In the genomic region with DNA sequence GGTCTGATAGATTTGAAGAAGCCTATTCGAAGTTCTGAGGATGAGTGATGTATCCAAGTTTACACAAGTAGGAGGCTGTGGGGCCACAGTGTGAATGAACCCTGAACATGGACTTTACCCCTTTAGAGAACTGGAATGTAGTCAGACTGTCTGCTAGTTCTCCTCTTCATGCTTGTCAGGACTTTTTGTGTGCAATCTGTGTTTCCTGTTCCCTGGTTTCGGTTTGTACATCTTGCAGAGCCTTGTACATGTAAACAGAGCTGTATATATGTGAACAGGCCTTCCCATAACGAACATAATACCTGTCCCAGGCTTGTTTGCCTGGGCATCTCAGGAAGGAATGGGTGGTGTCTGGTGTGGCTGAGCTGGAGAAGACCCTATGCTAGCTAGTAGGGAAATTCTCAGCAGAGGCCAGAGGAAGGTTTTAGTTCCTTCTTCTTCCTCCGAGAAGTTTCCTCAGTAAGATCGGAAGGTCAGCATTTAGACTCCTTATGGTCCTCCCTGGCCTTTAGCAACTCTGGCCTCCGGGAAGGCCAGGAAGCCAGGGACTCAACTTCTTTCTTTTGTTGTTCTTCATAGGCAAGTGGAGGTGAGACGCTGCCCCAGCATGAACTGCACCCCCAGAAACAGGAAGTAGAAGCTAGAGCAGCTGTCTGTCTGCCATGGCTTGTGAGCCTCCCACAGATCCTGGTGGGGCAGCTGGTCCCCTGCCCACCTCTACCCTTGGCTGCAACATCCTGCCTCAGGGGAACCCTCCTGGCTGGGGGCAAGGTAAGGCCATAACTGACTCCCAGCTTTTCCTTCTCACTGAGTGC, we compare ENCODE assay signal across 12 mouse cellular contexts. TPM values are rescaled to one million over a fixed set of nuclear protein-coding genes. Genes with fewer than 3 reads are reported as not detected.
A peak's percentile ranks its signal among the peaks of the same experiment; 100 is the strongest.
DNase-seq lines count a peak whose midpoint lies in the region; TF ChIP-seq lines count a peak whose summit lies in the region.
"Had no signal": no experiment of that assay in that cellular context is flagged by ENCODE, and none has a peak within 500 bp of the region (broad histone marks: within the 10 kb centered on the region; RNA-seq: fewer than 3 reads in every experiment).

No protein-coding gene starts in this region.

- no peak overlapping the region for H3K4me3 ChIP-seq in heart, embryonic 10.5 days
- peak overlapping the region in 2 of 3 experiments; percentile 7 to 8 for H3K4me3 ChIP-seq in CH12.LX (replicated peaks in 1 of 3; ENCODE audit: low read depth in 2 of 3, low read length in 2 of 3, poor library complexity in 1 of 3)
- no peak overlapping the region for H3K4me3 ChIP-seq in left cerebral cortex, adult 2 months
- H3K4me3 ChIP-seq: hindbrain, embryonic 13.5 days had no signal

- no peak for TF ChIP-seq CTCF in CH12.LX (conservative IDR thresholded peaks at IDR 0.05 in 1 of 2, IDR thresholded peaks at IDR 0.05 in 1 of 2; ENCODE audit: low read depth in 2 of 2, low read length in 2 of 2)
- no peak for TF ChIP-seq CTCF in left cerebral cortex, adult 2 months (IDR thresholded peaks at IDR 0.05)

- no peak for TF ChIP-seq RAD21 in CH12.LX (IDR thresholded peaks at IDR 0.05; ENCODE audit: low read depth, low read length)

- peak overlapping the region; percentile 82 for H3K4me2 ChIP-seq in CH12.LX (ENCODE audit: insufficient read depth, low read depth, poor library complexity, severe bottlenecking)
- H3K4me2 ChIP-seq: hindbrain, embryonic 13.5 days had no signal

- H3K27ac ChIP-seq in heart, embryonic 10.5 days, result 0 out of 2 replicates have a peak overlapping the region, but pooled peaks have one; percentile 36
- peak overlapping the region; percentile 65 for H3K27ac ChIP-seq in CH12.LX (ENCODE audit: insufficient read depth, low read depth)
- H3K27ac ChIP-seq in left cerebral cortex, adult 2 months, result no peak overlapping the region
- H3K27ac ChIP-seq: hindbrain, embryonic 13.5 days had no signal

- peaks cover 18% of the 10 kb centered on the region; the same call in 1 of the 2 replicates for H3K36me3 ChIP-seq in heart, embryonic 10.5 days
- peaks cover 27 to 46% of the 10 kb centered on the region in 2 experiments for H3K36me3 ChIP-seq in CH12.LX (replicated peaks in 1 of 2; ENCODE audit: control insufficient read depth in 1 of 2, insufficient read depth in 1 of 2, low read length in 1 of 2)
- H3K36me3 ChIP-seq: hindbrain, embryonic 13.5 days had no signal

- 78% methylated on average over 7 of the region's 7 CpGs for WGBS in heart, embryonic 10.5 days

- no peak for DNase-seq in heart, embryonic 10.5 days (ENCODE audit: low spot score)
- no peak for DNase-seq in heart, postnatal 14 days
- peak; percentile 47 for DNase-seq in CH12.LX (ENCODE audit: extremely low read depth)
- DNase-seq in kidney, postnatal 36 days, result peak; percentile 47 to 75
- DNase-seq in spleen, postnatal 36 days (ENCODE audit: low spot score in 2 of 2), result peak; percentile 77 to 78
- DNase-seq in left cerebral cortex, adult 2 months (ENCODE audit: extremely low spot score in 1 of 2, low spot score in 2 of 2), result no peak
- DNase-seq in Muller cell, postnatal 12 days (ENCODE audit: inconsistent ontology term), result no peak
- no peak for DNase-seq in cerebellum, postnatal 4 days (ENCODE audit: low spot score in 2 of 2)

- dilution Hi-C loops in CH12.LX (cut with MboI; ENCODE audit: extremely low pct_ligation_motif_present, extremely low pct_unique_long_range_greater_than_20kb, low sequenced_read_pairs), result no loop called here

- no peaks in the 10 kb centered on the region for H3K79me2 ChIP-seq in CH12.LX (replicated peaks; ENCODE audit: control insufficient read depth, extremely low read depth, insufficient read depth, poor library complexity, severe bottlenecking)

- intact Hi-C loops in heart, postnatal 14 days (cut with DNase I), result no loop called here
- intact Hi-C loops in left cerebral cortex, adult 2 months (cut with DNase I), result loop anchor here (5.0 kb wide), 2 partner anchors 120 to 145 kb away; no protein-coding TSS in a partner anchor

- no peaks in the 10 kb centered on the region; the same call in 1 of the 2 replicates for H3K27me3 ChIP-seq in heart, embryonic 10.5 days (ENCODE audit: insufficient read depth, poor library complexity, severe bottlenecking)
- no peaks in the 10 kb centered on the region for H3K27me3 ChIP-seq in CH12.LX (replicated peaks)

- in situ Hi-C loops in CH12.LX (cut with MboI; ENCODE audit: low pct_ligation_motif_present, low pct_unique_long_range_greater_than_20kb, low sequenced_read_pairs), result loop anchor here (5.0 to 25.0 kb wide), 3 partner anchors 60 to 350 kb away; a partner anchor contains a TSS

- peak; percentile 57; the same call in 1 of the 2 replicates for TF ChIP-seq EP300 in CH12.LX (IDR thresholded peaks at IDR 0.05; ENCODE audit: low read length)

- H3K4me1 ChIP-seq in heart, embryonic 10.5 days, result peaks cover 55% of the 10 kb centered on the region
- peaks cover 34 to 54% of the 10 kb centered on the region in 2 experiments for H3K4me1 ChIP-seq in CH12.LX (ENCODE audit: control insufficient read depth in 1 of 2, insufficient read depth in 2 of 2)

- no peaks in the 10 kb centered on the region for H3K9me3 ChIP-seq in heart, embryonic 10.5 days
- no peaks in the 10 kb centered on the region for H3K9me3 ChIP-seq in CH12.LX (replicated peaks; ENCODE audit: low read length)
- H3K9me3 ChIP-seq: hindbrain, embryonic 13.5 days had no signal

- TF ChIP-seq POLR2A in CH12.LX (IDR thresholded peaks at IDR 0.05; ENCODE audit: low read depth, low read length), result peak; percentile 38; the same call in 1 of the 2 replicates

- peak overlapping the region; percentile 37 for H3K9ac ChIP-seq in CH12.LX (ENCODE audit: insufficient read depth, low read depth)
- H3K9ac ChIP-seq: hindbrain, embryonic 13.5 days had no signal

TF ChIP-seq in CH12.LX, 34 proteins besides CTCF, POLR2A, EP300 and RAD21:
- TF ChIP-seq MXI1 (IDR thresholded peaks at IDR 0.05; ENCODE audit: low read depth, low read length) (0 out of 2 replicates have a peak, but pooled peaks have one; percentile 22), IRF4 (IDR thresholded peaks at IDR 0.05; ENCODE audit: low read depth, low read length) (peak; percentile 71), TCF12 (IDR thresholded peaks at IDR 0.05; ENCODE audit: low read depth, low read length) (no peak), ELF1 (IDR thresholded peaks at IDR 0.05; ENCODE audit: low read depth, low read length) (peak; percentile 75), SIN3A (IDR thresholded peaks at IDR 0.05; ENCODE audit: low read length) (peak; percentile 61)

RNA-seq across cellular contexts. Expression of a gene that starts 3.5 kb away (rescaled TPM):
- polyA plus RNA-seq in heart, embryonic 10.5 days (2016; fragmentation: Nextera tagmentation; extraction: Ambion mirVana), result 7.9 and 9.3 TPM in 2 replicates
- 1 to 10 TPM; 6.8 to 9.5 TPM for total RNA-seq in heart, postnatal 14 days (2021)
- total RNA-seq in CH12.LX (2012; rRNA removed) (9.4 TPM in 2 replicates), CH12.LX (2014; rRNA removed) (8.3 and 9.9 TPM in 2 replicates)
- polyA plus RNA-seq in CH12.LX (2012; ENCODE audit: insufficient read length, low read depth), result 10.5 and 11.1 TPM in 2 replicates
- 10 to 100 TPM; 10.2 to 11.3 TPM for total RNA-seq in left cerebral cortex, adult 2 months (2021)

RNA-seq across cellular contexts. Expression of a gene that starts 17.5 kb away (rescaled TPM):
- polyA plus RNA-seq in heart, embryonic 10.5 days (2016; fragmentation: Nextera tagmentation; extraction: Ambion mirVana), result 190 and 227 TPM in 2 replicates
- 100 to 1,000 TPM; 149 to 156 TPM for total RNA-seq in heart, postnatal 14 days (2021)
- total RNA-seq in CH12.LX (2012; rRNA removed) (70.4 and 78.7 TPM in 2 replicates), CH12.LX (2014; rRNA removed) (143 and 154 TPM in 2 replicates)
- 95.1 and 111 TPM in 2 replicates for polyA plus RNA-seq in CH12.LX (2012; ENCODE audit: insufficient read length, low read depth)
- total RNA-seq in left cerebral cortex, adult 2 months (2021), result 100 to 1,000 TPM; 142 to 143 TPM

RNA-seq across cellular contexts. Expression of a gene that starts 43.0 kb away (rescaled TPM):
- not detected in 2 replicates for polyA plus RNA-seq in heart, embryonic 10.5 days (2016; fragmentation: Nextera tagmentation; extraction: Ambion mirVana)
- total RNA-seq in heart, postnatal 14 days (2021), result not detected
- not detected in 2 replicates for total RNA-seq in CH12.LX (2012; rRNA removed)
- not detected in 2 replicates for total RNA-seq in CH12.LX (2014; rRNA removed)
- polyA plus RNA-seq in CH12.LX (2012; ENCODE audit: insufficient read length, low read depth), result not detected in 2 replicates
- not detected for total RNA-seq in left cerebral cortex, adult 2 months (2021)
- polyA plus RNA-seq: brain, embryonic 14.5 days; C2C12; hindbrain, embryonic 13.5 days; lung, embryonic 16.5 days had no signal

Comparison
In these comparisons a context has a peak if more than half of its experiments do, and no peak if none do; other contexts are left out.
1. DNase-seq: peak in CH12.LX (single experiment), kidney, postnatal 36 days (2 of 2) and spleen, postnatal 36 days (2 of 2); none in heart, embryonic 10.5 days (single experiment), heart, postnatal 14 days (0 of 2), left cerebral cortex, adult 2 months (0 of 2), Muller cell, postnatal 12 days (single experiment) and cerebellum, postnatal 4 days (0 of 2).
2. H3K4me3 ChIP-seq: peak in CH12.LX (2 of 3); none in heart, embryonic 10.5 days (single experiment) and left cerebral cortex, adult 2 months (single experiment).